Mouse (Mus musculus): ENCODE measurements around the gene Prr12. TPM values are rescaled to one million over a fixed set of nuclear protein-coding genes. Genes with fewer than 3 reads are reported as not detected.

Prr12 gene
- polyA plus RNA-seq, 1 experiment from 2014 or later: 8.7 TPM

- no peak for ATAC-seq (ENCODE audit: insufficient read depth, low FRiP score)
- Histone ChIP-seq H3K4me3 (replicated peaks; ENCODE audit: low read length) (no peak overlapping the region), H3K4me2 (ENCODE audit: low read depth, low read length) (no peak overlapping the region), H3K9ac (ENCODE audit: low read length) (no peak overlapping the region), H3K4me1 (ENCODE audit: control insufficient read depth, insufficient read depth, low read length) (peaks cover 8% of the 10 kb centered on the region; the same call in 1 of the 2 replicates), H3K27me3 (ENCODE audit: control insufficient read depth, insufficient read depth, low read length) (no peaks in the 10 kb centered on the region), H3K27ac (ENCODE audit: low read length) (no peak overlapping the region), H3K9me3 (replicated peaks; ENCODE audit: control insufficient read depth, low read length) (no peaks in the 10 kb centered on the region), H3K36me3 (ENCODE audit: control insufficient read depth, insufficient read depth, low read length) (peaks cover 42% of the 10 kb centered on the region)
- 91% methylated on average over 3 of the region's 3 CpGs for WGBS
Observed at GRCm38 (mm10) chr7:44978300-44978699, 74.4 kb downstream of the Prr12 start.

Small RNA genes lying within 50 kb of the gene (microRNA-seq; reads per million reads assigned to microRNA genes)
- gene Mir7054: 0.83 reads per million

Other genes starting within 250 kb of the Prr12 start
- gene Nup62, start 236.8 kb downstream of the Prr12 start, polyA plus RNA-seq (2015; fragmentation: Nextera tagmentation; extraction: Ambion mirVana): 73.8 and 83.1 TPM in 2 replicates
- gene Il4i1, start 236.5 kb downstream of the Prr12 start, polyA plus RNA-seq (2015; fragmentation: Nextera tagmentation; extraction: Ambion mirVana): 0.88 and 1.3 TPM in 2 replicates
- gene Atf5, start 236.2 kb downstream of the Prr12 start, polyA plus RNA-seq (2015; fragmentation: Nextera tagmentation; extraction: Ambion mirVana): 3.8 and 4.6 TPM in 2 replicates
- gene Akt1s1, start 203.9 kb downstream of the Prr12 start, polyA plus RNA-seq (2015; fragmentation: Nextera tagmentation; extraction: Ambion mirVana): 73.5 and 83.1 TPM in 2 replicates
- gene Tbc1d17, start 203.8 kb downstream of the Prr12 start, polyA plus RNA-seq (2015; fragmentation: Nextera tagmentation; extraction: Ambion mirVana): 71.7 and 74.1 TPM in 2 replicates
- gene Pnkp, start 195.7 kb downstream of the Prr12 start, polyA plus RNA-seq (2015; fragmentation: Nextera tagmentation; extraction: Ambion mirVana): 32.6 and 34.8 TPM in 2 replicates
- 150 and 156 TPM in 2 replicates for gene Ptov1, start 183.1 kb downstream of the Prr12 start, polyA plus RNA-seq (2015; fragmentation: Nextera tagmentation; extraction: Ambion mirVana)
- gene Med25, start 160.2 kb downstream of the Prr12 start, polyA plus RNA-seq (2015; fragmentation: Nextera tagmentation; extraction: Ambion mirVana): 89.9 and 94.0 TPM in 2 replicates
- gene Fuz, start 156.8 kb downstream of the Prr12 start, polyA plus RNA-seq (2015; fragmentation: Nextera tagmentation; extraction: Ambion mirVana): 23.1 and 24.7 TPM in 2 replicates
- 52.6 and 55.6 TPM in 2 replicates for gene Ap2a1, start 123.4 kb downstream of the Prr12 start, polyA plus RNA-seq (2015; fragmentation: Nextera tagmentation; extraction: Ambion mirVana)
- 0.06 TPM in 1 of 2 replicates, not detected in the other for gene Tsks, start 109.7 kb downstream of the Prr12 start, polyA plus RNA-seq (2015; fragmentation: Nextera tagmentation; extraction: Ambion mirVana)
- gene Cpt1c, start 78.0 kb downstream of the Prr12 start, polyA plus RNA-seq (2015; fragmentation: Nextera tagmentation; extraction: Ambion mirVana): 19.9 and 23.4 TPM in 2 replicates
- gene Prmt1, start 66.3 kb downstream of the Prr12 start, polyA plus RNA-seq (2015; fragmentation: Nextera tagmentation; extraction: Ambion mirVana): 302 and 324 TPM in 2 replicates
- gene Irf3, start 55.2 kb downstream of the Prr12 start, polyA plus RNA-seq (2015; fragmentation: Nextera tagmentation; extraction: Ambion mirVana): 96.2 and 96.4 TPM in 2 replicates
- 43.8 and 45.8 TPM in 2 replicates for gene Bcl2l12, start 54.2 kb downstream of the Prr12 start, polyA plus RNA-seq (2015; fragmentation: Nextera tagmentation; extraction: Ambion mirVana)
- gene Scaf1, start 36.5 kb downstream of the Prr12 start, polyA plus RNA-seq (2015; fragmentation: Nextera tagmentation; extraction: Ambion mirVana): 22.9 and 24.5 TPM in 2 replicates
- gene Rras, start 34.9 kb downstream of the Prr12 start, polyA plus RNA-seq (2015; fragmentation: Nextera tagmentation; extraction: Ambion mirVana): 63.6 and 68.0 TPM in 2 replicates
- gene Nosip, start 9.5 kb upstream of the Prr12 start, polyA plus RNA-seq (2015; fragmentation: Nextera tagmentation; extraction: Ambion mirVana): 55.7 TPM in 2 replicates
- 24.7 and 27.4 TPM in 2 replicates for gene Prrg2, start 9.8 kb upstream of the Prr12 start, polyA plus RNA-seq (2015; fragmentation: Nextera tagmentation; extraction: Ambion mirVana)
- 388 and 395 TPM in 2 replicates for gene Rcn3, start 39.3 kb upstream of the Prr12 start, polyA plus RNA-seq (2015; fragmentation: Nextera tagmentation; extraction: Ambion mirVana)
- gene Fcgrt, start 51.0 kb upstream of the Prr12 start, polyA plus RNA-seq (2015; fragmentation: Nextera tagmentation; extraction: Ambion mirVana): 138 and 149 TPM in 2 replicates
- gene Rps11, start 71.6 kb upstream of the Prr12 start, polyA plus RNA-seq (2015; fragmentation: Nextera tagmentation; extraction: Ambion mirVana): 1,225 and 1,374 TPM in 2 replicates
- gene Rpl13a, start 75.9 kb upstream of the Prr12 start, polyA plus RNA-seq (2015; fragmentation: Nextera tagmentation; extraction: Ambion mirVana): 1,102 and 1,332 TPM in 2 replicates
- gene Gm45713, start 83.3 kb upstream of the Prr12 start, polyA plus RNA-seq (2015; fragmentation: Nextera tagmentation; extraction: Ambion mirVana): not detected in 2 replicates
- gene Flt3l, start 83.6 kb upstream of the Prr12 start, polyA plus RNA-seq (2015; fragmentation: Nextera tagmentation; extraction: Ambion mirVana): 2.2 and 2.8 TPM in 2 replicates
- gene Pih1d1, start 101.4 kb upstream of the Prr12 start, polyA plus RNA-seq (2015; fragmentation: Nextera tagmentation; extraction: Ambion mirVana): 81.0 and 81.9 TPM in 2 replicates
- 39.5 and 49.2 TPM in 2 replicates for gene Aldh16a1, start 101.7 kb upstream of the Prr12 start, polyA plus RNA-seq (2015; fragmentation: Nextera tagmentation; extraction: Ambion mirVana)
- 0.15 and 0.22 TPM in 2 replicates for gene Slc17a7, start 111.1 kb upstream of the Prr12 start, polyA plus RNA-seq (2015; fragmentation: Nextera tagmentation; extraction: Ambion mirVana)
- not detected in 2 replicates for gene Gfy, start 126.7 kb upstream of the Prr12 start, polyA plus RNA-seq (2015; fragmentation: Nextera tagmentation; extraction: Ambion mirVana)
- not detected in 2 replicates for gene Pth2, start 128.1 kb upstream of the Prr12 start, polyA plus RNA-seq (2015; fragmentation: Nextera tagmentation; extraction: Ambion mirVana)
- gene Ccdc155, start 152.0 kb upstream of the Prr12 start, polyA plus RNA-seq (2015; fragmentation: Nextera tagmentation; extraction: Ambion mirVana): 0.55 and 1.5 TPM in 2 replicates
- gene Dkkl1, start 159.3 kb upstream of the Prr12 start, polyA plus RNA-seq (2015; fragmentation: Nextera tagmentation; extraction: Ambion mirVana): 2.1 and 4.9 TPM in 2 replicates
- gene Tead2, start 162.9 kb upstream of the Prr12 start, polyA plus RNA-seq (2015; fragmentation: Nextera tagmentation; extraction: Ambion mirVana): 93.9 and 101 TPM in 2 replicates
- 2.7 and 5.0 TPM in 2 replicates for gene Cd37, start 186.2 kb upstream of the Prr12 start, polyA plus RNA-seq (2015; fragmentation: Nextera tagmentation; extraction: Ambion mirVana)
- not detected in 2 replicates for gene Slc6a16, start 188.2 kb upstream of the Prr12 start, polyA plus RNA-seq (2015; fragmentation: Nextera tagmentation; extraction: Ambion mirVana)
- gene Slc6a21, start 224.6 kb upstream of the Prr12 start, polyA plus RNA-seq (2015; fragmentation: Nextera tagmentation; extraction: Ambion mirVana): not detected in 2 replicates